Mouse (Mus musculus) frontal cortex, adult 2 months (tissue): ENCODE measurements around the gene Gm49395. TPM values are rescaled to one million over a fixed set of nuclear protein-coding genes. Genes with fewer than 3 reads are reported as not detected.

Experiments
- DNase-seq, 2 experiments: peaks; one replicate each; pipeline ENCODE4 v3.0.0; 2022; ENCODE audit warnings: low spot score in 1 of 2; ENCODE audit errors: extremely low spot score in 1 of 2
- polyA plus RNA-seq: library from polyadenylated mRNA; depleted of rRNA; stranded (reverse); fragments of >200 nt; gene quantifications from 2 replicates; pipeline ENCODE4 v1.2.3, GENCODE M21; 2012

The Gm49395 gene
- polyA plus RNA-seq, 1 experiment = 0.52 TPM

DNA sequence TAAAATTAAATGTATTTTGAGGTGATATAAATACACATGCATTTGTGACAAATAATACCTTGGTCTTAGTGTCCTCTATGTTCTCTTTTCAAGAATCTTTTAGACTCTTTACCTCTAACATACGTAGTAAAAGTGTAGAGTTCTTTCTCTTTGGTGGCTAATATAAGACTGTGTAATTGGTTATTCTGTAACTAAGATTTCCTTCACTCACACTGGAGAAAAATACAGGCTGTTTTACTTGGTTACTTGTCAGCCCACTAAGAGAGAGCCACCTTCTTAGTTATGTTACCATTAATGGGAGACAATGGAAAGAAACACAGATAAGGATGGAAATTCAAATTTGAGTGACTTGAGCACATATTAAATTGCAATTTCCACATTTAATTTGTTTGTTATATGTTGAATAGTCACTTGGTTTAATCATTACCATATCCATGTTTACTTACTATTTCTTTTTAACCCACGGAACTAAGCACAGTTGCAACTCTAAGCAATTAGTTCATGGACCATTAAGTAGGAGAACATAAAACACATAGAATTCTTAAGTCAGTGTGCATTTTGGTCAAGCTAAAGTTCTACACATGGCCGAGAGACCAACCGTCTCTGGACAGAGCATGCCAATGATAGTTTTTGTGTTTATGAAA lies 34.3 kb downstream of the Gm49395 start:
- DNase-seq = no peak

- no peak for DNase-seq
Observed at GRCm38 (mm10) chr13:115057555-115057954, 44.2 kb downstream of the Gm49395 start.

- DNase-seq = no peak
Observed at GRCm38 (mm10) chr13:115054783-115055182, 46.9 kb downstream of the Gm49395 start.

DNA sequence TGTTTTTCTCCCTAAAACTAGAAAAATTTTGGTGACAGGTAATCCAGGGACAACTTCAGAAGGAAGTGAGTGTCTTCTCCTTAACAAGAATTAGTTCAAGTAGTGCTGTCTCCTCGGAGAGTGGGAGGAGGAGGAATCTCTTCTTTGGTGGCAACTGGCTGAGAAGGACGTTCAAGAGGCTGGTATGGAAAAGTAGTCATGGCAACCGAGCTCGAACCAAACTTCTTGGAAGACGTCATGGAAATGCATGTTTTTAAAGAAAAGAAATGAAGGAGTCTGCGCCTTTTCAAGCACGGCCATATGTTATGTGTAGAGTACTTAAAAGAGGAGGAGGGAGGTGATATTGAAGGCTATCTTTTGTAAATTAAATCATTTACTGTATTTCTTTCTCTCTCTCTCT lies 49.2 kb downstream of the Gm49395 start:
- peak; percentile 39 to 71 for DNase-seq

- DNase-seq = peak in 1 of 2 experiments; percentile 26
Observed at GRCm38 (mm10) chr13:115050660-115051559, 50.8 kb downstream of the Gm49395 start.

DNA sequence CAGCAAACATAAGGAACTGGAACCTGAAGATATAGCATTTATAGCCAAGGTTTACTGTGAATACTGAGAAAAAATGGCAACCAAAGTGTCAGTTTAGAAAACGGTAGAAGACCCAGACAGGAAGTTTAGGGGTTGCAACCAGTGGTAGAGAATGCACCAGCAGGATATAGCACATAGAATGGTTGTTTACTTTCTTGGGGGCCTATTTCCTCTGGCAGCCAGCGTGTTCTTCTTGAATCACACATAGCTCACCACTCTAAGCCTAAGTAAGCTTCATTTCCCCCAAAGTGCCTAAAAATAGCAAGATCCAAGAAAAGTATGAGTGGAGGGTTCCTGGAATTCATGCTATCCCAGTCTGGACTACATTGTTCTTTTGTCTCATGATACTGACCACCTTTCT lies 59.1 kb downstream of the Gm49395 start:
- no peak for DNase-seq

- DNase-seq = no peak
Observed at GRCm38 (mm10) chr13:115037304-115037703, 64.4 kb downstream of the Gm49395 start.

- no peak for DNase-seq
Observed at GRCm38 (mm10) chr13:115035387-115035786, 66.3 kb downstream of the Gm49395 start.

DNA sequence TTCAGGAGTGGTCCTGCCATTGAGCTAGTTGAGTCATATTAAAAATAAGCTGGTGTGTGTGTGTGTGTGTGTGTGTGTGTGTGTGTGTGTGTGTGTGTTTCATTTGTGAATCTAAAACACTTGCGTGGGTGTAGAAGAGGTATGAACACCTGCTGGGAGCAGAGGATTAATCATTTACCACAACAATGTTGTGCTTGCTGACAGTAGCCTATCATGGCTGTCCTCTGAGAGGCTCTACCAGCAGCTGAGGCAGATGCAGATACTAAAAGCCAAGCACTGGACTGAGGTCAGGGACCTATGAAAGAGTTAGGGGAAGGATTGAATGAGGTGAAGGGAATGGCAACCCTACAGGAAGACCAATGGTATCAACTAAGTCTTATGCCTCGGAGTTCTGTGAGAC lies 68.6 kb downstream of the Gm49395 start:
- no peak for DNase-seq

DNA sequence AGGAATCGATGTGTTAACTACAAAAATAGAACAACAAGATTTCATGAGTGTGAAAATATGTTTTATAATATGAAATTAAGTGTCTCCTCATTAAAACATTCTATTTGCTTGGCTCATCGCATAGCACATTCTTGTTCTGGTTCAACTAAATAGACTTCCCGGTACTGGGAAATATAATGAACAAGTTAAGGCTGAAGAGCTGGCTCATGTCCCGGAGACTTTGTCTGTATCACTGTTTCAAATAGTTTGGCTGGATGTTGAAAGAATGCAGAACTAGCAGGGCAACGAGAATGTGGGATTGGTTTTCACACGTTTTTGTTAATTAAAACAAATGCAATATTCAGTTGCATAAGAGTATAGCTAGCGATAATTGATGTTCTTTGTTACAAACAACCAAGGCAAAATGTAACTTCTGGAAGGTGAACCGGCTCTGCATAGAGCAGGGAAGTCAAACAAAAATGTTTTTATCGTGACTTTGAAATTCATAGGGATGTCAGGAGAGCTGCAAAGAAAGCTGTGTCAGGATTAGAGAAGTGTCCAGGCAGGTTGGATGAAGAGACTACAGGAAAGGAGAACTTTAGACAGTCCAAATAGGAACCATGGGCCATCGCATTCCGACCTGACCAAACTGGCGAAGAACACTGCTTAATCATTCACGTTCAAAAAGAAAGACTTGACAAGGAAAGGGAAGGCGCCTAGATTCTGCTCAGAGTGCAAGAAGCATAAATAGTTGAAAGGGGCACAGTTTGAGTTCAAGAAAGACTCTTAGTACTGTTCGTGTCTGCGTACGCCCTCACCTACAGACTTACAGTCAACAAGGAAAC lies 70.3 kb downstream of the Gm49395 start:
- DNase-seq = peak in 1 of 2 experiments; percentile 26

DNA sequence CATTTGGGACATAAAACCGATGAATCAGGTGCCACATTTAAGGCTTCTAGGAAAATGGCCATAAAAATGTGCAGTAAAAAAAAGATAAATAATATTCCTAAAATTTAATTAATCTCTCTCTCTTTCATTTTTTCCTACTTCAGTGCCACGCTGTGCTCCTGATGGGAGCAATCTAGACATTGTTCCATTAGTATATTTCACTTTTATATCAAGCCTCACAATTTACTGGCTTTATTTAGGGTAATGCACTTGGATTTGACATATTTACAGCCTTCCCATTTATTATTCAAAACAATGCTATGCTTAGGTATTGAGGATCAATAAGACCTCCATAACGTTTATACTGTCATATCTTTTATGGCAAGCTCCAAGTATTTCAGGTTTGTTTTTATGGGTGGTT lies 76.3 kb downstream of the Gm49395 start:
- no peak for DNase-seq

DNA sequence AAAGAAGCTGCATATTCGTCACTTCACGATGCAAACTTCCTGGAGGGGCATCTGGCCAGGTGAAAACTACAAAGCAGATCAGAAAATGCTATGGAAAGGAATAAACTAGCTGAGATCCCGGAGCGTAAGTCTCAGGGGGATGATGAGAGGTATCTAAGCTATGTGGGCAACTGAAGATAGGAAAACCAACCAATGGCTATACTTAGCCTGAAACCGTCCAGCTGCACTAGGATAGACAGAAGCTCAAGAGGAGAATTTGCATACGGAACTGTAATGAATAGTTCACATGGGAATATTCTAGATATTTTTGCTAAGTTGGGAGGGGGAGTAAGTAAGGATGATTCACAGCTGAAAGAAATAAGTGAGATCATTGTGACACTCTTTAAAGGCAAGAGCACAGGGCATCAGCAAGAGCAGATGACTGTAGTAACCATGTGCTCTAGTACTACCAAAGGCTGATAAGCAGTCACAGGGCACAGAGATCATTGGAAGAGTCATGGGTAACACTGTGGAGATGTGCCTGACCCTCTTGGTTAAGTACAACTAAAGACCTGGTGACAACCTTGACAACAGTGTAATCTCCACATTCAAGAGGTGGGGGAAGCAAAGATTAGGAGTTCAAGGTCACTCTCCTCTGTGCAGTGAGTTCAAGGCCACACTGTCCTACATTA lies 79.5 kb downstream of the Gm49395 start:
- DNase-seq = no peak

DNA sequence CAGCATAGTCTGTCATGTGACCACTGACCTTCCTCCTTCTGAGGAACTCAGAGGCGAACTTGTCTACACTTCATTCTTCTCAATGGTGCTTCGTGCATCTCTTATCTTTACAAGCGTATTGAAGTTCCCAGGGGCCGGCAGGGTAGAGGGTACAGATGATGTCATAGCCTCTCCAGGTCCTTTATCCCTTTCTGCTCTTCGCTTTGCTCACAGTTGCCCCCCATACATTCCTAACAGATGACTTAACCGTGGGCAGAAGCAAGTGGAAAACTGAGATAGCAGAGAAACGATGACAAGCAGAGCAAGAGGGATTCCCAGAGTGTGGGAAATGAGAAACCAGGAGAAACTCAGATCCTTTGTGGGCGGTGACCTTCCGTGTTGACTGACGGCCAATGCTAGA lies 80.3 kb downstream of the Gm49395 start:
- no peak for DNase-seq

GRCm38 (mm10) chr13:115020727-115021126 lies 81.0 kb downstream of the Gm49395 start:
- no peak for DNase-seq

DNA sequence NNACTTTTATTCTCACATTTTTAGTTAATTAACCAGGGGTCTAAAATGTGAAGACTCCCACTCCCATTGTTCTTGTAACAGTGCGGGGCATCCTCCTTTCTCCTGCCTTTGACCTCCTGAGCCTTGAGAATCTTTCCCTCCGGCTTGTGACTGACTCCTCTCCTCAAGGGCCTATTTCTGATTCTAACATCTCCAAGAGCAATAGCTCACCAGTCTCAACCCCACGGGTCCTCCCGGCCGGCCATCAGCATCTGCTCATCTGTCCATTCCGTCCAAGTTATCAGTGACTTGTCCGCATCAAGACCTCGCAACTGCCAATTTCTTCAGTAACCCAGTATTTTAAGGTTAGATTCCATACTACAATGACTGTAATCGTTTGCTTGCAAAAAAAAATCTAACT lies 84.2 kb downstream of the Gm49395 start:
- DNase-seq = no peak

- DNase-seq = no peak
Observed at GRCm38 (mm10) chr13:115011547-115011946, 90.2 kb downstream of the Gm49395 start.

- no peak for DNase-seq
Observed at GRCm38 (mm10) chr13:115006213-115006835, 95.4 kb downstream of the Gm49395 start.

DNA sequence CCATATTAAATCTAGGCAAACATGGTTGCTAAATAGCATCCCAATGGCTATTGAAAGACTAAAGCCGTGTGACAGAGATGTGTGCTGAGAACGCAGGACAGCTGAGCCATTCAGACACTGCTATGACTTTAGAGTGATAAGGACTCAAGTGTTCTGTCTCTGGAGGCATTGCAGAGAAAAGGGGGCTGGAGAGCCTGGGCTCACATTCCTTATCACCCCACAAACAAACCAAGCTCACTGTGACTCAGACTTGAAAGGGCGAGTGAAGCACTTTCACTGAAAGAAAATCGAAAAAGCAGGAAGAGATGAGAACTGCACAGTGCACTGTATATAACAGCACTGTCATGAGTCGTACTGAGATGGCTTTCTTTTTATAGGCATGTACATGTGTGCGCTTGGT lies 96.4 kb downstream of the Gm49395 start:
- no peak for DNase-seq

GRCm38 (mm10) chr13:115003444-115004053 lies 98.2 kb downstream of the Gm49395 start:
- no peak for DNase-seq

- DNase-seq = no peak
Observed at GRCm38 (mm10) chr13:115002837-115003236, 98.9 kb downstream of the Gm49395 start.
